Mouse (Mus musculus): ENCODE data around the gene Gm49630. TPM values are rescaled to one million over a fixed set of nuclear protein-coding genes. Genes with fewer than 3 reads are reported as not detected.

Gene Gm49630
- total RNA-seq, 1 experiment from 2014 or later: not detected

Other genes starting within 250 kb of the Gm49630 start
- gene Rps6ka2, start 201.9 kb downstream of the Gm49630 start, total RNA-seq (2017): 9.5 and 9.7 TPM in 2 replicates
- not detected in 2 replicates for gene Tcp10a, start 47.3 kb downstream of the Gm49630 start, total RNA-seq (2017)
- not detected in 2 replicates for gene Ttll2, start 19.3 kb downstream of the Gm49630 start, total RNA-seq (2017)
- 0.37 TPM in 1 of 2 replicates, not detected in the other for gene Unc93a2, start 13.5 kb upstream of the Gm49630 start, total RNA-seq (2017)